Mouse (Mus musculus) erythroid progenitor cell, adult 5-6 weeks (primary cell): Measurements from ENCODE around the gene Bdnf. TPM values are rescaled to one million over a fixed set of nuclear protein-coding genes. Genes with fewer than 3 reads are reported as not detected.

ENCODE experiments used
- ATAC-seq: replicated peaks from 2 replicates; pipeline ENCODE4 v1.8.0; 2016; ENCODE audit warnings: moderate number of reproducible peaks, mild to moderate bottlenecking, moderate TSS enrichment, inconsistent platforms; ENCODE audit not compliant: poor library complexity, low FRiP score, severe bottlenecking
- total RNA-seq, 2 experiments: library from RNA; stranded (forward) in 1 of 2; stranded (reverse) in 1 of 2; fragments of 150-400 nt in 1 of 2; fragments of 186-747, 209-891 nt in 1 of 2; gene quantifications; 2 replicates each; pipeline versions ENCODE4 v1.2.3 to v1.2.4; 2015 to 2017; ENCODE audit warnings: low replicate concordance in 2 of 2

Bdnf gene
- total RNA-seq, 2 experiments from 2014 or later, result not detected

DNA sequence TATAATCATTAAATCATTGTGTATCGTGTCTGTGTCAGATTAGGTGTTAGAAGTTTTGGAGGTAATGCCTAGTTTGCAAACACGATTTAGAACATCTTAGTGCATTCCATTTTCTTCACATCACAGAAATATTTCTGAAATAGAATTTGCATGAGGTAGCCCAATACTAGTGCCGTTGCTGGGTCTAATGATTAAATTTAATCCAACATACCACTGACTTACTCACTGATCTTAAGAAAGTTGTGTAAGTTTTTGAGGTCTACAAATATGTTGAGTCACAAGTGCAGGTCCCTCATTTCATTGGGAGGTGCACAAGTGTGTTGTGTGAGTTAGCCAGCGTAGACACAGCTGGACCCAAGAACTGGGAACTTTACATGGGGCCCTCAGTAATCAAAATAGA is 29.1 kb downstream of the Bdnf start:
- ATAC-seq, result no peak

DNA sequence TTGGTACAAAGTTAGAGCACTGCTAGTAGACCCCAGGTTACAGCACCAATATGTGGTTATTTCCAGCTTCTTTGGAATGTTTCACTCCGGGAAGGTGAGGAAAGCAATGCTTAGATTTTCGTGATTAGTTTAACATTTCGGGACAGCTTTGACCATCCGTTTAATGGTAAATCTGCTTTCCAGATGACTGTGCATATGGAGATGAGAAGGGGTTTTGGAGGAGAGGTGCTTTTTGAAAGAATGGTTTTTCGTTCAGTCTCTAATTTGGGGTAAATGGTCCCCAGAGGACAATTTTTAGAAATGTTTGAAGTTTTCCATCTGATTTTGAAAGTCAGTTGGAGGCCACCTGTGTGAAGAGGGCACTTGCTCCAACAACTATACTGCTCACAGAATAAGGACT is 29.6 kb downstream of the Bdnf start:
- ATAC-seq, result no peak

DNA sequence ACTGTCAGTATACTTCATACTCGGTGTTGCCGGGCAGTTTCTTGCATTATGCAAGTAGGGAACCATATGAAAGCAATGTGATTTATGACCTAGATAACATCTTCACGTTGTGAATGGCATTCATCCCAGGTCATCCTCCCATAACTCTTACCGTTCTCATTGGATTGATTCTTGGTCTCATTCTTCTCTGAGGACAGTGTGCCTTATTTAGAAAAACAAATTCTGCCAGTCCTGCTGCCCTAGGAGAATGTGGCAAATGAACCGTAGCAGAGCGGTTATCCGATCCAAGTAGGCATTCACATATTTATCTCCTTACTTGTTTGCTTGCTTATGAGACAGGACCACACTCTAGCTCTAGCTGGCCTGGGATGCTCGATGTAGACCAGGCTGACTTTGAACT is 32.0 kb downstream of the Bdnf start:
- no peak for ATAC-seq

DNA sequence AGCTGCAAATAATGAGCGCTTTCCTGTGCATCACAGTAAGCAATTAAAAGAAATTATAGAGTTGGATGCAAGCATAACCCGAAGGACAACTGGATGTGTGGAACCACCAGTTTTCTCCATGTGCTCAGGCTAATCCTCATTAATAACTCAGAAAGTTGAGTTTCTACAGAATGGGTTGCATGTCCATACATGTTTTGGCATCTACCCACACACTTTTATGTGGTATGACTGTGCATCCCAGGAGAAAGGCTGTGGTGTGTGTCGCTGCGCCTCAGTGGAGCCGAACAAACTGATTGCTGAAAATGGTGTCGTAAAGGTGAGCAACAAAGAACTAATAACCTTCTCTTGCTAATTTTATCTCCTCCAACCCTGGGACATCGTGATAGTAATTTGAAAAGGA is 34.8 kb downstream of the Bdnf start:
- ATAC-seq, result no peak

DNA sequence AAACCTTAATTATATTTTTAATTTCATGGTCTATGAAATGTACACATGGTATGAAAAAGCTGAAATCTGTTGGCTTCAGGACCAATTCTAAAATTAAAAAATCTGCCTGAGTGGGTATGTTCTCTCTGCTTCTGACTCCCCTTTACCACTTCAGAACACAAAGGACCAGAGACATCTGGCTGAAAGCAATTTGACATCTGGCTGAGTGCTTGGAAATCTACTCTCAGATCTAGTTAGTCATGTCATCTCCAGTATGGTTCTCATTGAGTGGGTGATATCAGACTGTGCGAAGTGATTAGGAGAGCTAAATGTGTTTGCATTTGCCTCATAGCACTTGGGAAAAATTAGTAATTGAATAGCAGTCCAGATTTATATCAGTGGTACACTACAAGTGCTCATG is 36.5 kb downstream of the Bdnf start:
- ATAC-seq, result no peak

DNA sequence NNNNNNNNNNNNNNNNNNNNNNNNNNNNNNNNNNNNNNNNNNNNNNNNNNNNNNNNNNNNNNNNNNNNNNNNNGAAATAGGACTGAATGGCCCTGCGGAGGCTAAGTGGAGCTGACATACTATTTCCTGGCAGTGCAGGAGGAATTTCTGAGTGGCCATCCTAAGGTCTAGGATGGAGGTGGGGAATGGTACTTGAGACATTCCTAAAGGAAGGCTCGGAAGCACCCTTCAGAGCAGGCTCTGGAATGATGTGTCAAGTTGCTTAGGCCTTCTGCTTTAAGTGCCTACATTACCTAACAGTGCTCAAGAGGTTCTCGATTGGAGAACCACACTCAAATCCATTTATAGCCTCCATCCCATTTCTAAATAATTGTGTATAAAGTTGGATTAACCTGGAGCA is 50.8 kb downstream of the Bdnf start:
- no peak for ATAC-seq

DNA sequence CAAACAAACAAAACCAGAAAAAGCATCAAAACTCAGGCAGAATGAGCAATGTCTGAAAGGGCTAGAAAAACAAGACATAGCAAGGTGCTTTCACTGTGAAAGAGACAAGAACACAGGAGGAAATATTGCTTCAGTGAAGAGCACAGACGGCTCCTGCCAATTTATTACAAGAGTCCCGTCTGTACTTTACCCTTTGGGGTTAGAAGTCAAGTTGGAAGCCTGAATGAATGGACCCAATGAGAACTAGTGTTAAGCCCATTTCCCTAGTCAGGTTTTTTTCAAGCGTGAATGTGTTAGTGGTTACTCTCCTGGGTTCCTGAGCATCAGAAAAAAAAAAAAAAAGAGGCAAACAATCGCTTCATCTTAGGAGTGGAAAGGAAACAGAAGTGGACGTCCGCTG is 51.3 kb downstream of the Bdnf start:
- no peak for ATAC-seq

DNA sequence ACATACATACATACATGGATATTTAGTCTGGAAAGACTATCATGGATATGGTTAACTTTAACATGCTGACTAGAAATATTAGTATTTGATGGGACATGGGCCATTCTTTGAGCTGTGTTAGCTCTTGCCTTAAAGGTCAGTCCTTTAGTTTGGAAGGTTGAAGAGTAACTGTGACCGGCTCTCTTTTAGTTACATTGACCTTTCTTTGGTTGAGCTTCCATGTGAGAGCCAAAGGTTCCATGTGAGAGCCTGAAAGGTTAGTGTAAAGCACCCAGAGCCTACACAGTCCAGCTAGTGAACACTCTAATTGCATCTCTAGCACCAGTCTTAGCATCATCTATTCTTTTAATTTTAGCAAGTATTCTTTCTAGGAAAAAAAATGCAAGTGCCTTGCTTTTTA is 54.7 kb downstream of the Bdnf start:
- no peak for ATAC-seq

DNA sequence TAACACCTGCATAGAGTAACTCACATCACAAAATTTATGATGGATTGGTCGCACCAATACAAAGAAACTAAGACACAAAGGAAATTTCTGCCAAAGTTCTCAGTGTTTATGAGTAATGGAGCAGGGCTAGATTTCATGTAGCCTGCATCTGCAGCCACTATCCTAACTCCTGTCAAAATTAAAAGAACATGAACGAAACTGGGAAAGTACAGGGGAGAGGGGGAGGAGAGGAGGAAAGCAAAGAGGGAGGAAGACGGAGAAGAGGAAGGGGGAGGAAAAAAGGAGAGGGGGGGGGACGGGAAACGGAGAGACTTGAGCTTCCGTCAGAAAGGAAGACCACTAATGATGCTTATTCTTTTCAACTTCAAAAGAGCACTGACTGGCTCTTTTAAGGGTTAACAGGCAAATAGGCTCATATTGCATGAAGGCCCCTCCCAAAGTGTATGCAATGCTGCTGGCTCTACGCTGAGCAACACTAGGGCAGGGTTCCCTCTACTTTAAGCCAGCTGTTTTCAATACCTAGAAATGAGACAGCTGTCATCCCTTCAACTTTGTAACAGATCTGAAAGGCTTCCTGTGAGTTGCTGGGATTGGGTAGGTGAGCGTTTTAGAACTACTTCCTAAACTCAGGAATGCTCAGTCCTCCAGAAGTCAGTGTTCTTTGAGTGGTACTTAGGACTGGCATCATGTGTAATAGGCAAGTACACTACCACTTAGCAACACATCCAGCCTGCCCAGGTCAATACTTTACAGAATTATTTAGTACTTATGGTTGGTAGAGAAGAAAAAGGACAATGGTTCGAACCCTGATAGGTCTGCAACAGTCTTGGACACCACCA is 58.9 kb downstream of the Bdnf start:
- no peak for ATAC-seq

DNA sequence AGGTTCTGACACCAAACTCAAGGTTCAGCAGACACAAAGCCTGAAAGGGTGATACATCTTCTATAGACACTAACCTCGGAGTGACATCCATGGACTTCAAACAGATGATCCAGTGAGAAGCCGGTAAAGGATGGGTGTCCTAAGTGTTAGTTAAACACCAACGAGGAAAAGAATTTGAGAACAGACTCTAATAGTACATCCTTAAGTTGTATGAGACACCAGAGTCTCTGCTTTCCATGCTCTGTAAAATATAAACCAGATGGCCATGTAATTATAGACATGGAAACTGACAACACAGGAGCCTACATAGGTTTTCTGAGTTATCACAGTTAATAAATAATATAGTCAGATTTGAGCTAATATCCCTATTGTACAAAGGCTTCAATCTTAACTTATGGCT is 59.7 kb downstream of the Bdnf start:
- ATAC-seq, result no peak

DNA sequence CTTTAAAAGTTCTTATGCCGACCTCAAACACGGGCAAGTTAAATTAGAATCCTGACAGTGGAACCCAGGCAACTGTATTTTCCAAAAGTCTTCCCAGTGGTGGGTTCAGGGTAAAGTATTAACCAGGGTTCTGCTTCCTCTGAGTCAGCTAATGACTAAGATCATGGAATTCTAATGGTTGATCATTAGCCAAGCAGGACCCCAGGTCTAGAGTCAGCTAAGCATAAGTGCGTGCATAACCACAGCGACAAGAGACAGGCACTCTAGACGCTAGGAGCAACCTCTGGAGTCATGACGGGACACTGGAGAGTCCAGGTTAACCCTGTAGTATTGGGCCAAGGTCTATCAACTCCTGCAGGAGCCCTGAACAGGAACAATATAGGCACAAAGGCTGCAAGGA is 60.2 kb downstream of the Bdnf start:
- no peak for ATAC-seq

DNA sequence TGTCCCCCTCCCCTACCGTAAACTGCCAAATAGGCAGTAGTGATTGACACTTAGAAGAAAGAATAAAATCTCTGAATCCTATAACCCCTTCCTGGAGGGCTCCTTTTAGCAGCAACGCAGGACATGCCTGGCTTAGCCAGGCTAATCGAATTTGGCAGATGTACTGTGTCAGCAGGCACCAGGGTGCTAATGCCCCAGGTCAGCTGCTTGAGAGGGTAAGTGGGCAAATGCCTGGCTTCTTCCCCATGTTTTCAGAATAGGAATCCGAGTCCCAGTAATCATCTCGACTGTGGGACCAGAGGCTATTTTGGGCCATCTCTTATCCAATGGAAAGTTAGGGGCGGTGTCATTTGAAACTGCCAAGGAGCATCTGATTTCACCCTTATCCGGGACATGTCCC is 60.8 kb downstream of the Bdnf start:
- no peak for ATAC-seq

DNA sequence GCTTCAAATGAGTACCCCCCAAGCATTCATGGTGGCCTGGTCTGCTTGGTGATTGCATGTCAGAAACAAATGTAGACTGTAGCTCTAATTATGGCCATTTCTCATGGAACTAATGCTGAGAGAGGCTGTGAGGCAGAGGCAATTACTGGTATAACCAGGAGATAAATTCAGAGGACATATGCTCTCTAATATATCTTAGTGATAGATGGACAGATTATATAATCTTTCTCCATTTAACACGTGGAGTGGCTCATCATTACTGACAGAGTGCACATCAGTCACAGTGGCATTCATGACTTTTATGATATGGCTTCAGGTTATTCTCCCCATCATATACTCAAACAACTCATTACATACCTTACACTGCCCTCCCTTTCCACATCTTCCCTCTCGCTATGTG is 61.8 kb downstream of the Bdnf start:
- ATAC-seq, result no peak

DNA sequence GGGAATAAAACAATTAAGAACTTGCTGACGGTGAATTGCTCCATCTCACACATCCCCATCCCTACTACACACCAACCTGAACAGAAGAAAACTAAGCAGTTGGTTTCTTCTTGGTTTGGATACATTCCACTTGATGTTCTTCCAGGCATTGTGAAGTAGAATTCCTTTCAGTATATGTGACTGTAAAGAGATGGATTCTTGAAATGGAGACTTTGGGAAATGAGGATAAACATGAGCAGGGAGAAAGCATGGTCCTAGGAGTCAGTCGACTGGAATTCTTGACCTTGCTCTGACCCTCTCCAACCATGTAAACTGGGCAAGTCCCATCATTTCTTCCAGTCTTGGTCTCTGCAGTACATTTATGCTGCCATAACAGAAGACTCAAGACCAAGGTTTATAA is 63.8 kb downstream of the Bdnf start:
- ATAC-seq, result no peak

DNA sequence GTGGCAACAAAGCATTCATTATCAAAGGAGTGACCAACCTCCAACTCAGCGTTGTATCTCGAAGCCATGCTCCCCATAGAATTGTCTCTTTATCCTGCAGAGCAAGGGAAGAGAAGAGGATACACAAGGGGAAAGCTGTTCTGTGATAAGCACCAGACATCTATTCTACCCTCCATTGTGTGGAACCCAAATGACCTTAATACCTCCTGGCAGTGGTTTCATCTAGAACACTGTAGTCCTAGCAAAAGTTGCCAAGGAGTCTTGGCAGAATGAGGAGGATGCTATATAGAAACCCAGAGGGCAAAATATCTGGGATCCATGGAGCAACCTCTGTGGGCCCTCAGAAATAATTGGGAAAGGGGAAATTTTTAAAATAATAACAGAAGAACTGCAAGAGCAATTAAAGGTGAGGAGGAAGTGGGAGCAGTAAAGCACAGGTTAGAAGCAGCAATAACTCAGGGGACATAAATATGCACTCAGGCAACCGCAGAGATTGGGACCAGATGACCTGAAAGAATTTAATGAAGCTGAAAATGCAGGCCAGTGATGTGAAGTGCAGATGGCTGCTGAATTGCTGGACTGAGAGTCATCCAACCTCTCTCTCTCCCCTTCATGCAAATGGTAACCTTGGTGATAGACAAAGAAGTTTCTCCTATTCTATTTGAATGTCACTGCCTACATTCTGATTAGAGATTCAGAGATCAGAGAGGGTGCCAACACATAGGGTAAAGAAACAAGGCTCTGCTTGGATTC is 68.9 kb downstream of the Bdnf start:
- ATAC-seq, result no peak

DNA sequence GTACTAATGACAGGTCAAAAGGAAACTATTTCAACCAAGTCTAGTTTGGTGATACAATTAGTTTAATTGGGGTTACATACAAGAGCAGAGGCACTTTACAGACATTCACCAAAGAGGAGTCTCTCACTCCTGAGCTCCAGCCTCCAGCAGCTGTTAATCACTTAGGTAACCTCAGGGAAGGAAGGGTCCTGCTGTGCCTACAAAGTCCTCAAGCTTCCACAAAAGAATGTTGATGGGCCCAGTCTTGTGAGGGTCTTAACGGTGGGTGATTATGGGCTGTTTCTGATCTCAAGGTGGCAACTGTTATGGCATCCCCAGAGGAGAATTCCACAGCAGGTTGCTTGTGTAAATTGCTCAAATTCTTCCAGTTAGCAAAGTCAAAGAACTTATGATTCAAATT is 71.7 kb downstream of the Bdnf start:
- no peak for ATAC-seq

DNA sequence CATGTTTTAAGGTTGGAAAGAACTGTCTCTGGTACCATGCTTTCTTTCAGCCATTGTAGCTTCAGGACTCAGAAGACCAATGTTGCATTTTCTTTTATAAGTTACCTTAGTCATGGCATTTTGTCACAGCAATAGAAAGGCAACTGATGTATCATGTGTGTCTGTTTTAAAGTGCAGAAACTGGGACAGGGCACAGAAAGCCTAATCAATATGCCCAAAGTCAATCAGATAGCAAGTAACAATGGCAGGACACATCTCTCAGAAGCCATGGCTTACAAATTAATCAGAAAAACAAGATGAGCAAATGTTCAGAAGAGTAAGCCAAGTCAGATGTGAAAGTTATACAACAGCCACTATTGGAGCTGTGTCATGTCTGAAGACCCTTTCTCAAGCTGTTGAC is 73.9 kb downstream of the Bdnf start:
- no peak for ATAC-seq

DNA sequence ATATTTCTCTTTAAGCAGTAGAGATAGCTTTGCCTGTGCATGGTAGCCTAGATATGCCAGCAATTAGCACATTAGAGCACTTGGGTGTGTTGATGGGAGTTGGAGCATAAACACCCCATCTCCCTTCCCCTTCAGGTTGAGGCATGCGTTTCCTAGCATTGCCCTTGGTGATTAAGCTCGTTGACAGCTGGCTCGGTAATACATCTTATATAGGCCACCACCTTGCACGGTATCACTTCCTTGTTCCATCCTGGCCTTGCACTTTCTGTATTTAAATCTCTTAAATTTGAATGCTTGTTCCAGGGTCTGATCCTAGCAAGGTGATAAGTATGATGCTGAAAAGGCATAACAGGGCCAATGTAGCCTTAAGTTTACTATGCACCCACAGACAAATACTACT is 74.3 kb downstream of the Bdnf start:
- no peak for ATAC-seq

DNA sequence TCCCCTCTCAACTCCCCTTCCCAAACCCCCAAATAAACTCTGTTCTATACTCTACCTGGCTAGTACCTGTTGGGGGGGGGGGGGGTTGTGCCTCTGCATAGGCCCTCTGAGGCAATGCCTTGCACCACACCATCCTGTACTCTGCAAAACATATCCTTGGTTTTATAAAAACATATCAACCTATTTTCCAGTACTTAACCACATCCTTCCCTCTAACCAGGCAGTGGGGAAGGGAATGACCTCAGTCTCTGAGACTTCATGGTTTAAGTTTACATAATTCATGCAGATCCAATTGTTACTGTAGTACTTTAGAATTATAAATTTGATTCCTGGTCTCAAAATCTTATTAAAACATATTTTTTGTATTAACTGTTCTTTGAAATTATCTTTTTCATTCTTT is 75.5 kb downstream of the Bdnf start:
- no peak for ATAC-seq

DNA sequence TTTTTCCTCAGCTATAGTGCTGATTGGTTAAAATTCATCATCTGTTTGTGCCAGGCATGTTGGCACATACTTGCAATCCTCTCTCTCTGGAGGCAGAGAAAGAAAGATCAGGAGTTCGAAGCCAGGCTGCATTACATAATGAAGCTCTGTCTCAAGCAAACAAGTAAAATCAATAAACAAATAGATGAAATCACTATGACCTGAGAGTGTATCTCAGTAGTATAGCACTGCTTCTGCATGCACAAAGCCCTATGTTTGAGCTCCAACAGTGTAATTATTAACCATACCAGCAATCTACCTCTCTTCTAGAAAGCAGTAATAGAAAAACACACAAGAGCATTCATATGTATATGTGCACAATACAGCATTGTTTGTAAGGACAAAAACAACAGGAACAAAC is 76.0 kb downstream of the Bdnf start:
- ATAC-seq, result no peak

DNA sequence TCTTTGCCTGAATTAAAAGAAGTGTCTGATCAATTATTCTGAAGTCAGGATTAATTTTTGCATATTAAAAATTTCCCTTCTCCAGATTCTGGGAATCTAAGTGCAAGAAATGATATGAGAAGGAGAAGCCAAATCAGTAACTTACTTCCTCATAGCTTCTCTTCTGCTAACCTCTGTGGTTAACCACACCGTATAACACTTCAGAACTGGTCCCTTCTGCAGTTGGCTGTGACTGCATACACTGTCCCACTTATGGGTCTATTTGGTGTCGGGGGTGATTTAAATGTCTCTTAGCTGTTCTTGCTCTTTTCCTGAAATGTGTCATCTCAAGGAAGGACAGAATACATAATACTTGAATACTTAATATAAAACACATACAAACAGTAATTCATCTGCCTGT is 81.8 kb downstream of the Bdnf start:
- ATAC-seq, result no peak

DNA sequence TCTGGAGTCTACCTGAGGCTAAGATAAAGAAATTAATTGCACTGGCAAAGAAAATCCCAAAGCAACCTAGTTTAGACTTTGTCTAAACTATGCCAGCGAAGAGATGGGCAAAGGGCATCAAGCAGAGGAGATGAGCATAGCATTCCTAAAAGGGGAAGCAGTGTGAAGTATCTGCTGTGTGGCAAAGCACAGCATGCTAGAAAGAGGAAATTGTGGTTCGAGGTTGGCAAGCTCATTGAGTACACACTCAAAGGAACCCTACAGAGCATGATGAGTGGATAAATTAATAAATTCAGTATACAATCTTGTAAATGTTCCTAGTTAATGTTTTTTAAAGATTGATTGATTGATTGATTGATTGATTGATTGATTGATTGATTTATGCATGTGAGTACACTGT is 92.3 kb downstream of the Bdnf start:
- no peak for ATAC-seq
